Mouse (Mus musculus) limb, embryonic 14.5 days (tissue): ENCODE results near the gene Fam189a1. TPM values are rescaled to one million over a fixed set of nuclear protein-coding genes. Genes with fewer than 3 reads are reported as not detected.

Experiments used
- ATAC-seq: fragments of 200-750 bp; cut with Nextera tagmentation; 2 replicates; pipeline ENCODE4 v1.8.0; 2017; ENCODE audit warnings: low read depth, moderate number of reproducible peaks, moderate TSS enrichment; ENCODE audit not compliant: low FRiP score
- DNase-seq: peaks from one replicate; pipeline ENCODE4 v3.0.0-alpha.2; 2015; ENCODE audit warnings: low spot score
- H3K27ac ChIP-seq: fragments of 300-500 bp; sonication (generic); replicated peaks from 2 replicates; pipeline ENCODE4 v1.5.1; 2014; ENCODE audit warnings: low read depth, mild to moderate bottlenecking, low read length, moderate library complexity, mixed read lengths
- H3K27me3 ChIP-seq: fragments of 300-500 bp; sonication (generic); 2 replicates; pipeline ENCODE4 v1.6.1; 2014; ENCODE audit warnings: low read length, mixed read lengths; ENCODE audit not compliant: control insufficient read depth, insufficient read depth
- H3K36me3 ChIP-seq: fragments of 300-500 bp; sonication (generic); 2 replicates; pipeline ENCODE4 v1.6.1; 2014; ENCODE audit warnings: mild to moderate bottlenecking, low read length, moderate library complexity, mixed read lengths; ENCODE audit not compliant: control insufficient read depth, insufficient read depth
- H3K4me1 ChIP-seq: fragments of 300-500 bp; sonication (generic); 2 replicates; pipeline ENCODE4 v1.6.1; 2014; ENCODE audit warnings: antibody characterized with exemption, low read length, mixed read lengths; ENCODE audit not compliant: control insufficient read depth, insufficient read depth
- H3K4me2 ChIP-seq: fragments of 300-500 bp; sonication (generic); replicated peaks from 2 replicates; pipeline ENCODE4 v1.6.1; 2014; ENCODE audit warnings: low read depth, mild to moderate bottlenecking, low read length, moderate library complexity; ENCODE audit not compliant: severe bottlenecking
- H3K4me3 ChIP-seq: fragments of 300-500 bp; sonication (generic); replicated peaks from 2 replicates; pipeline ENCODE4 v1.5.1; 2014; ENCODE audit warnings: low read length
- H3K9ac ChIP-seq: fragments of 300-500 bp; sonication (generic); 2 replicates; pipeline ENCODE4 v1.6.1; 2014; ENCODE audit warnings: mild to moderate bottlenecking, low read depth, low read length, moderate library complexity; ENCODE audit not compliant: severe bottlenecking
- H3K9me3 ChIP-seq: fragments of 300-500 bp; sonication (generic); 2 replicates; pipeline ENCODE4 v1.6.1; 2016; ENCODE audit warnings: low read length; ENCODE audit not compliant: control insufficient read depth
- POLR2A ChIP-seq: fragments of 200-500 bp; IDR thresholded peaks from 2 replicates; pipeline ENCODE4 v1.8.0; 2012; ENCODE audit warnings: inconsistent platforms, mild to moderate bottlenecking, moderate library complexity, borderline replicate concordance; ENCODE audit not compliant: insufficient read depth, insufficient read length; ENCODE audit errors: extremely low read depth
- WGBS: fragments of 180-500 bp; shearing (Covaris S2); extraction: QIAGEN DNeasy Blood & Tissue Kit; methylation state at CpG from one replicate; pipeline ENCODE4 v1.1.7; 2014; 5-methylcytosine and 5-hydroxymethylcytosine counted together
- polyA plus RNA-seq, 2 experiments: library from polyadenylated mRNA; depleted of rRNA in 1 of 2; stranded (reverse) in 1 of 2; unstranded in 1 of 2; fragments of >200 nt; fragmentation: Nextera tagmentation in 1 of 2; extraction: Ambion mirVana in 1 of 2; gene quantifications; 2 replicates each; pipeline versions ENCODE4 v1.2.1 to v1.2.3; 2012 to 2014

Fam189a1 gene
- polyA plus RNA-seq, 2 experiments = 7.4 to 15.1 TPM

GRCm38 (mm10) chr7:64725967-64726695 is 430.2 kb downstream of the Fam189a1 start:
- H3K36me3 ChIP-seq = no peaks in the 10 kb centered on the region
- no peak for ATAC-seq
- 76% methylated on average over 6 of the region's 6 CpGs for WGBS

DNA sequence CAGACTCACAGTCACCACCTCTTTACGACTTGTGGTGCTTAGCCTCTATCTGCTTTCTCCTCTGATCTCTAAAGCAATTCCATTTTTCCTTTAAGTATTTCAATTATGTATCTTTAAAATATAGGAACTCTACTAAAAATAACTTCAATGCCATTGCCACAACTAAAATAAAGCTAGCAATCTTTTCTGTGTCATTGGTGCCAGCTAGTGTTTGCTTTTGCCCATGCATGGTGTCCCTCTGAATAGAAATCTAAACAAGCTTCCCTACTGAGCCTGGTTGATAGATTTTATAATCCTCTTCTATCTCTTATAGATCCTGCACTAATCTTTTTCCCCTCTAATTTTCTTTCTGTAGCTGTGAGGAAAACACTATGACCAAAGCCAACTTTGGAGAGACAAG is 432.0 kb downstream of the Fam189a1 start:
- no peak for DNase-seq

More at GRCm38 (mm10) chr7:64725967-64726695, 430.2 kb downstream of the Fam189a1 start:
- Histone ChIP-seq H3K27me3 (no peaks in the 10 kb centered on the region), H3K4me2 (no peak overlapping the region), H3K9me3 (no peaks in the 10 kb centered on the region), H3K4me1 (no peaks in the 10 kb centered on the region), H3K4me3 (no peak overlapping the region), H3K27ac (no peak overlapping the region), H3K9ac (no peak overlapping the region)
- no peak for TF ChIP-seq POLR2A
- DNase-seq = no peak

GRCm38 (mm10) chr7:64723313-64723712 is 433.1 kb downstream of the Fam189a1 start:
- Histone ChIP-seq H3K4me1 (no peaks in the 10 kb centered on the region), H3K4me3 (no peak overlapping the region), H3K4me2 (no peak overlapping the region), H3K36me3 (no peaks in the 10 kb centered on the region), H3K27me3 (no peaks in the 10 kb centered on the region), H3K9me3 (no peaks in the 10 kb centered on the region), H3K27ac (no peak overlapping the region), H3K9ac (no peak overlapping the region)
- ATAC-seq = no peak
- no peak for TF ChIP-seq POLR2A
- whole genome bisulfite sequencing = 86% methylated on average over 3 of the region's 3 CpGs
- no peak for DNase-seq

More for the DNA sequence above, 432.0 kb downstream of the Fam189a1 start:
- no peak overlapping the region for H3K4me3 ChIP-seq
- ATAC-seq = no peak
- TF ChIP-seq POLR2A = no peak
- no peaks in the 10 kb centered on the region for H3K4me1 ChIP-seq
- H3K9ac ChIP-seq = no peak overlapping the region
- WGBS = 83% methylated on average over 1 of the region's 1 CpGs
- no peak overlapping the region for H3K27ac ChIP-seq
- no peak overlapping the region for H3K4me2 ChIP-seq
- no peaks in the 10 kb centered on the region for H3K9me3 ChIP-seq
- H3K27me3 ChIP-seq = no peaks in the 10 kb centered on the region
- H3K36me3 ChIP-seq = no peaks in the 10 kb centered on the region

- 61% methylated on average over 2 of the region's 2 CpGs for WGBS
- no peak overlapping the region for H3K4me3 ChIP-seq
- no peaks in the 10 kb centered on the region for H3K9me3 ChIP-seq
- ATAC-seq (no peak), DNase-seq (no peak)
- H3K36me3 ChIP-seq = no peaks in the 10 kb centered on the region
- no peak overlapping the region for H3K9ac ChIP-seq
- no peak overlapping the region for H3K4me2 ChIP-seq
- no peak for TF ChIP-seq POLR2A
- no peak overlapping the region for H3K27ac ChIP-seq
- no peaks in the 10 kb centered on the region for H3K27me3 ChIP-seq
- no peaks in the 10 kb centered on the region for H3K4me1 ChIP-seq
These were observed 440.1 kb downstream of the Fam189a1 start for GRCm38 (mm10) chr7:64716286-64716685.

DNA sequence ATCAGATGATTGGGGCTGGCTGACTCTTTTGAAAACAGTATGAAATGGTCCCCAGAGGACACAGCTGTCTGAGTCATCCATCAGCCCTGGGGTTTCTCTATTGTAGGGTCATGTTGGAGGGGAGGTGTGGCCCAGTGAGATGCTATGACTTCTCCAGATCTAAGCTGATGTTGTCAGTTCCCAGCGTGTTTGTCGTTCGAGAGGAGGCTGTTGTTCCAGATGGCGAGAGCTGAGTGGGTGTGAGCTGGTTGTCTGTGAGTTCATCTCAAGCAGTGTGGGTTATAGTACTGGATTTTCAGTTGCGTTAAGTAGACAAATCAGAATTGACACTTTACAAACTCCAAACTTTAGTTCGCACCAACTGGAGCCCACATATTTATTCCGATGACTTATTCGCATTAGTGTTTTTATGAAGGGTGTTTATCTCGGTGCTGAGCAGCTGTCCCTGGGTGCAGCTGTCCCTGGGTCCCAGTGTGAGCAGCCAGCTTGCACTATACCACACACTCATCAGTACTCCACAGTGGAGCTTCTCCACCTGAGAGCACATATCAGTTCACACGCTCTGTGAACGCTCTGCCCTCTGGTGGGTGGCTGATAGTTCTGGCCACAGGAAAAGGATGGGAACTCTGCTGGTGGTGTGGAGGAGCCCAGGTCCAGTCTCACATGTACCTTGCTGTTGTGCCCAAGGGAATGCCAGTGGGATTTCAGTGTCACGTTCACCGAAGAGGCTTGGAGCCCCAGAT is 446.7 kb downstream of the Fam189a1 start:
- Histone ChIP-seq H3K9ac (no peak overlapping the region), H3K27me3 (no peaks in the 10 kb centered on the region), H3K4me3 (no peak overlapping the region), H3K27ac (no peak overlapping the region), H3K4me1 (no peaks in the 10 kb centered on the region), H3K4me2 (no peak overlapping the region), H3K9me3 (no peaks in the 10 kb centered on the region), H3K36me3 (no peaks in the 10 kb centered on the region)
- DNase-seq (peak; percentile 23), ATAC-seq (no peak)
- no peak for TF ChIP-seq POLR2A
- WGBS = 79% methylated on average over 13 of the region's 13 CpGs
